Mouse (Mus musculus): ENCODE results near the gene Enox1.
A peak's percentile ranks its signal among the peaks of the same experiment; 100 is the strongest.

Enox1 gene

DNA sequence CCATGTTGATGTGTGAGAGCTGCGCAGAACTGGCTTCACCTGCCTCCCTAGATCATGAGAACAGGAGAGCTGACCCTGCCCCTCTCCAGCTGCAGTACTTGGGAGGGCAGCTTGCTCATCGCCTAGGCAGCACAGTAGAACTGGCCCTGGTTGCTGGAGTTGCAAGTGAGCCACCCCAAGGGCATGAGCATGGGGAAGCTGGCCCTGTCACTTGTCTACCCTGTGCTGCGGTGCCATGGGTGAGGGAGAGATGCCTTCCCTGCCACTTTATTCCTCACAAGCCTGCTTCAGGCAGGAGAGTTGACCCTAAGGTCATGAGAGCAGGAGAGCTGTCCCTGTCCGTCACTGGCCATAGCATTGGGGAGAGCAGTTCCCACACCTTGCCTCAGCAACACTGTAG lies 295.4 kb downstream of the Enox1 start:
- no peak for DNase-seq (ENCODE audit: low read depth, low spot score)

DNA sequence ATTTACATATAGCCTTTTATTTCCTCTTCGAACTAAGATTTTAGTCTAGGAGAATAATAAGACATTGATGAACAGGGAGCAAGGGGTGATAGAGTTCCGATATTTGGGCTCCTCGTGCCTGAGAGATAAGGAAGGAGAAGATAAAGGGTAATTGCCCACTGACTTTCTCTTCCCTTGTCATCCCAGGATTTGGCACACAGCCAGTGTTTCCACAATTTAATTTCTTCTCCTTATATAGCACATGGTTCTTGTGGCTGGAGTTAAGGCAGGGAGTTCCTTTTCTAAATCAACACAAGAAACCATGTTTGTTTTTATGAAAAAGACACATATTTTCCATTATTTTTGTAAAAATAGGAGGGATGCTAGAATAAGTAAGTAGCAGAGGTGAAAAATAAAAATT lies 299.5 kb downstream of the Enox1 start:
- DNase-seq (ENCODE audit: low read depth, low spot score) = no peak

DNA sequence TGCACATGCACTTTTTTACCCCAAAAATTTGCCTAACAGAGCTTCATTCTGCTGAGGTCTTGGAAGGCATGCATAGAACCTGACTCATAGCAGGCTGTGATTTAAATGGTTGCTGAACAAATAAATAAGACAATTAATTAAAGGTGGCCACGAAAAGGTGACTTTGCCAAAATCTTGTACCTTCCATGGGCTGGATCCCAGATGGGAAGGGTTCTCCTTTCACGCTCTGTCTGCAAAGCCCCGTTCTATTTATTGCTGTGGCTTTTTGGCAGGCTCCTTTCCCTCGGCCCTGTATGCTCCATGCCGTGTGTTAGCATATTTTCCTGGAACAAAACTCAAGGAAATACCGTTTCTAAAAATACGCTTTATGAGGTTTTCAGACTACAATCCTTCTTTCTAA lies 300.3 kb downstream of the Enox1 start:
- no peak for DNase-seq (ENCODE audit: low read depth, low spot score)

DNA sequence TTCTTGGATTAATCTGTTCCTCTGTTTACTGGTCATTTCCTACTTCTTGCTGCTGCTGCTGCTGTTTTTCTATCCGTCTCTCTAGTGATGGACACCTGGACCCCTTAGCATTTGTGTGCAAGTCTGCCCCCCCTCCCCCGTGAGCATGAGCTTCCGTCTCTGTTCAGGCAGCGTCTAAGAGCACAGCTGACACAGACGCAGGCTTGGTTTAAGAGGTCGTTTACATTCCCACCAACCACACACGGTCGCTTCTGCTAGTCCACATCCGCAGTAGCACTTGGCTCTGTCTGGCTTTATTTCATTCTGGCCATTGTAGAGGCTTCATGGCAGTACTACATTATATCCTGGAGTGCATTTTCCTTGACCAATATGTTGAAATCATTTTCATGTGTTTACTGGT lies 301.7 kb downstream of the Enox1 start:
- DNase-seq (ENCODE audit: low read depth, low spot score) = no peak

DNA sequence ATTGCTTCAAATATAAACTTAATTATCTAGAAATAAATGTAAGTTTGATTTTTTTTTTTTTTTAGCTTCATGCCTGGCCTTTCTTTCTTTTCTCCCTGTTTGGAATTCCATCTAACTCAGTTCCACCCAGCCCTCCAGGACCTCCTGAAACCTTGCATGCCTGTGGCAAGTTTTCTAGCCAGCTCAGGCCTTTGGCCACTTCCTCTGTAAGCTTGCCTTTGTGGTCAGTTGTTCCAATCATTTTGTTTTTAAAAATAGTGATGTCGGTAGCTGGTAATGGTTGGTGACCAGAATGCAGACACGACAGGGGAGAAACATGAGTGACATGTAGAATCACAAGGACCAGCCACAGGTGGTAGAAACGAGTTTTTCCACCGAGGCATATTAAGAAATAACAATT lies 307.4 kb downstream of the Enox1 start:
- no peak for DNase-seq (ENCODE audit: low read depth, low spot score)

DNA sequence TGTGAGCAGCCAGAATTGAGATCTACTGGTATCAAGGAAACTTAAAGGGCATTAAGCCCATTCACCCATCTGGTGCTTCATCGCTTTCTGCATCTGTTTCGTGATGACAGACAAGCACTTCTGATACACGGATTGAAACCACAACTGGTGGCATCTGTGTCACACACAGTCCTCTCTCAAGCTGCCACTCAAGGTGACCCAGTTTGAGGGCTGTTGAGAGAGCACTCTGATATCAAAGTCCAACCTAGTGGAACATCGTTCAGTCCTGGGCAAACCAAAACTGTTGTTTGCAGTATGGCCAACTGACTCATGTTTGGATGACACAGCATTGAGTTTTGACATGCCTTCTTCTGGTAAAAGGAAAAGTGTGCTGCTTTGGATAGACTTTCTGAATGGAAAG lies 308.2 kb downstream of the Enox1 start:
- no peak for DNase-seq (ENCODE audit: low read depth, low spot score)

DNA sequence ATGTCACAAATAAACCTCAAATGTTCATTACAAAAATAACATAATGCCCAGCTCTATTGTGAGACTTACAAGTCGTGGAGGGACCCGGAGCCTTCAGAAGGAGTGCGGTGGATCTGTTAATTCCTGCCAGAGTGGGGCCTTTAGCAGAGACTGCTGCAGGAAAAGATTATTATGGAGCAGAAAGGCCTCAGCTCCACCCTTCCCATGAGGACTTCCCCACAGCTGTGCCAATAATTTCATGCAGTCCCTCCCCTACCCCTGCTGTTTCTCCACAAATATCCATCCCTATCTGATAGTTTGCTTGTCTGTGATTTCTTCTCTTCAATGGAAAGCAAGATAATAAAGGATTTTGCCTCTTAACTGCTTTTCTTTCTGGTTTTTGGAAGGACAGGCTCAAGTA lies 314.0 kb downstream of the Enox1 start:
- DNase-seq (ENCODE audit: low read depth, low spot score) = no peak

DNA sequence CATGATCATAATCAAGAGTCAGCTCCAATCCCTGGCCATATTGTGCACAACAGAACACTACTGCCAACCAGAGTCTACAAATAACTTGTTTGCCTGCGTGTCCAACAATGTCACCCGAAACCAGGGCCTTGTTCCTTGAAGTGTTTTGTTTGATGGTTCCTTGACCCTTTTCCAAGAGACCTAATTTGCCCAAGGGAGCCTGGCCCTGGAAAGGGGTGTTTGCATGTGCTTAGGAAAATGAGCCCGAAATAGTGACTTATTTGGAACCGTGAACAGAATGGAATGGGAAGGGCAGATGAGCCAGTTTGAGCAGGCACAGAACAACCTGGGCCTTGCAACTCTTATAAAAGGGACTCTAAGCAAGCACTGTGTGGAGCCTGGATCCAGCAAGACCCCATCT lies 316.9 kb downstream of the Enox1 start:
- DNase-seq (ENCODE audit: low read depth, low spot score) = no peak

DNA sequence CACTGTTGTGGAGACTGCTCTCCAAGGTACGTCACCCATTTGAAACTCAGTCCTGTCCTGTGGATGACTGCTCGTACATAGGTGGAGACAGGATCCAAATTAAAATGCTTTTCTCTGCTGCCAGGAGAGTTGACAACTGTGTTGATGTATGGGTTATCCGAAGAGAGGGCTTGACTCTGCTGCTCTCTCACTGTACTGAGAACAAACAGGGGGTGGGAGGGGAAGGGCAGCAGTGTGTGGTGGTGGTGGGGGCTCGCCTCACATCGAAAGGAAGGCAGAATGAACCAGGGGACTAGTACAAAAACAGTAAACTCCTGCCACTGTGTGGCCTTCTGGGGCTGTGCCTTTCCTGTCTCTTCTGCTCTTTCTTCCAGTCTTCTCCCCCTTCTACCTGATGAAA lies 317.5 kb downstream of the Enox1 start:
- no peak for DNase-seq (ENCODE audit: low read depth, low spot score)

- DNase-seq (ENCODE audit: low read depth, low spot score) = no peak
Measured at GRCm38 (mm10) chr14:77475134-77475820, 318.7 kb downstream of the Enox1 start.

DNA sequence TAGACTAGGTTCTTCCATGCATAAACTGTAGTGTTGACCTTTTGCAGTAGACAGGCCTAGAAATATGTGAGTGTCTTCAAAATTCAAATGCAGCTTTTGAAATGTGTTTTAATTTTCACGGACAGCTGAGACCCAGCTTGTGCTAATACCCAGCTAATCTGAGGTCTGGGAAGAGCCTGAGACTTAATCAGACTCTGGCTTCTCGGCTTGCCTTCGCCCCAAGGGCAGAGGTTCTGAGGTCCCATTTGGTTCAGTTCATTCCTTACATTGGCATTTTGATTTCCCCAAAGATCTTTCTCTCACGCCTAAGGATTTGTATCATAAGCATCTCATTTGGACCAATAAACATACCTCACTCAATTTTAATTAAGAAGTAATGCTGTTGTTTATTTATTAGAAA lies 321.1 kb downstream of the Enox1 start:
- no peak for DNase-seq (ENCODE audit: low read depth, low spot score)

- DNase-seq (ENCODE audit: low read depth, low spot score) = no peak
Measured at GRCm38 (mm10) chr14:77478210-77478609, 321.6 kb downstream of the Enox1 start.

DNA sequence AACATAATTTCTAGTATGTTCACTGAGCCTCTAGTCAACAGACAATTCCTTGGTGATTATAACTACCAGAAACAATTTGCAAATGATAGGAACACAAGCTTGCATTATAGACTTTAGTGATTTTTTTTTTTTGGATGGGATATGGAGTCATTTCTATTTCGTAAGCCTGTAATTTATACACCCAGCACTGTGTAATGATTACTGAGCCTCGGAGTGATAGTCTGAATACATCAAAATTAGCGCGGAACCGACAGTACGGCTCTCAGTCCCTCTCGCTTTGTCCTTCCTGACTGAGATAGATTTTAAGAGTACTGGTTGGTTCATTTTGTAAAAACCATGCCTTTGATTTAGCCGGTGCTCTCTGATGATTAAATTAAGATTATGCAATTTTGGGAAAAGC lies 322.1 kb downstream of the Enox1 start:
- DNase-seq (ENCODE audit: low read depth, low spot score) = no peak

DNA sequence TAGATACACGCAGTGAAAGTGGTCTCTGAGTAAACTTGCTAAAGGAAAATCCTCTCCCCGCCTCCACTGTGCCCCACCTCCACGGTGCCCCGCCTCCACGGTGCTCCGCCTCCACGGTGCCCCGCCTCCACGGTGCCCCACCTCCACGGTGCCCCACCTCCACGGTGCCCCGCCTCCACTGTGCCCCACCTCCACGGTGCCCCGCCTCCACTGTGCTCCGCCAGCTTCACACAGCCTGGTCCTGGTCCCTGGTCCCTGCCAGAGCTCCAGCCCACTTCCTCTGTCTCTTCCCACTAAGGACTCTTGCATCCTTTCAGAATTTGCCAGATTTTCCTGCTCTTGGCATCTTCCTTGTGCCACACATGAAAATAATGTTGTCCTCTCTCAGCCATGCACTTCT lies 326.5 kb downstream of the Enox1 start:
- DNase-seq (ENCODE audit: low read depth, low spot score) = peak; percentile 66

GRCm38 (mm10) chr14:77484951-77485447 lies 328.4 kb downstream of the Enox1 start:
- no peak for DNase-seq (ENCODE audit: low read depth, low spot score)

DNA sequence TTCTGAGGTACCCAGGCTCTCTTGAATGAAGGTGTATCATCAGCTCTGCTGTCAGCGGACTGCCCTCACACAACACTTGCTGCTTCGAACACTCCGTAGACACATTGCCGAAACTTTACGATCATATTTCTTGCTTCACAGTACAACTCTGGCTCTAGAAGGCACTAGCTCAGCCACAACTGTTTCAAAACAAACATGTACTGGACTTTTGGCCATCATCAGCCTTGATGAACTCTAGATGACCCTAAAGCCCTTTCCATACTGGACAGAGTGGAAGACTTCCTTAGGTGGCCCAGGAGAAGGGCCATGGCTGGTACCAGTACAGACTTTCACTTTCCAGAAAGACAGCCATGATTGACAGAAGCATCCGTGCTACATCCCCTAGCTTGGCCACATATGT lies 334.1 kb downstream of the Enox1 start:
- DNase-seq (ENCODE audit: low read depth, low spot score) = no peak

DNA sequence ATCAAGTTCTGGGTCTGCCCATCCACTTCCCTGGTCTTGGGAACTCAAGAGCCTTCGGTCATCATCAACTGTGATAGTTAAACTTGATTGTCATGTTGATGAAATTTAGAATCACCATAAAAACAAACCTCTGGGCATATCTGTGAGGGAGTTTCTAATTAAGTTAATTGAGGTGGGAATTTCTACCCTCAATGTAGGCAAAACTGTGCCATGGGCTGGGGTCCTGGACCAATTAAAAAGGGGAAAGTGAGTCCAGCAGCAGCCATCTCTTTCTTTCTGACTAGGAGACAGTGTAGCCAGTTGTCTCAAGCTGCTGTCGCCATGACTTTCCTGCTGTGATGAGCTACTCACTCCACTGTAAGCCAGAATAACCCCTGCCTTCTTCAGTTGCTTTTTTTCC lies 335.2 kb downstream of the Enox1 start:
- no peak for DNase-seq (ENCODE audit: low read depth, low spot score)

- DNase-seq (ENCODE audit: low read depth, low spot score) = no peak
Measured at GRCm38 (mm10) chr14:77499996-77500581, 343.5 kb downstream of the Enox1 start.

DNA sequence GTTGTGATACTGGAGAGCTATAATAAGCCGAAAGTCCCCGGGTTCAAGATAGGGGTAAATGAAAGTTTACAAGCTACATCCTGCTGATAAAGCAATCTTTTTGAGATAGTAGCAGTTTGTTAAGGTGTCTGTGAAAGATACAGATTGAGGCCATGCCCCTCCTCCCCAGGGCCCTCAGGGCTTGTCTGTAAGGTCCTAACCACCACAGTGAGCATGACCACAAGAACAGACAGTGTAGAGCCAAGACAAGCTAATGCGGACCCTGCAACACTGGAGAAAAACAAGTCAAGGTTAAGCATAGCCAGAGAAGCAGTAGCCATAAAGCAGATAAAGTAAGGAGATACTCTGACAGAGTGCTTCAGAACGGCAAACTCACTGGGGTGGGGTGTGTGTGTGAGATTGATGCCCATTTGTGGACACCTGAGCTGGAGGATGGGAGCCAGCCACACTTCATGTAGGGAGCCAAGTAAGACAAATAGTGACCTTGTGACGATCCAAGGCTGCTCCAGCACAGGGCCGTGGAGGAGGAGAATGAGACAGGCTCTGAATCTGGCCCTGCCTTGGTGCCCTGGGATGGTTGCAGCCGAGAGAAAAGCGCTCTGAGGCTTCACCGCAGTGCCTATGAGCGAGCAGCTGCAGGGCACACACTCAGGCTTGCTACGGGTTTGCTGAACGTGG lies 348.0 kb downstream of the Enox1 start:
- DNase-seq (ENCODE audit: low read depth, low spot score) = no peak

GRCm38 (mm10) chr14:77506341-77506740 lies 349.8 kb downstream of the Enox1 start:
- DNase-seq (ENCODE audit: low read depth, low spot score) = no peak

- no peak for DNase-seq (ENCODE audit: low read depth, low spot score)
Measured at GRCm38 (mm10) chr14:77508036-77508435, 351.5 kb downstream of the Enox1 start.

DNA sequence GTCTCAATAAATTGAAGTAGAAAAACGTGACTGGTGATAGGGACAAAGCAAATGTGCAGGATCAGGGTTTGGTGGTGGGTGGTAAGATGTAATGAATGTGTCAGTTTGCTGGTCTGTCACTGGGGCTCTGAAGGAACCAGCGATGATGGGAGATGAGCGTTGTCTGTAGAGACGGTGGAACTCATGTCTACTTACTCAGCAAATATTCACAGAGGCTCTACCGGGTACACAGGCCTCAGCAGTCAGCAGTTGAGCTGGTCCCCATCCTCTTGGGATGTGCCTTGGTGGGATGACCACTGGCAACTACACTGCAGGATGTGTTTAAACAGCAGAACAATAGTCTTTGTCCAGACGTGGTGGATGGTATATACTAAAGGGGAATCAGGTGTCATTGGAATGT lies 352.5 kb downstream of the Enox1 start:
- DNase-seq (ENCODE audit: low read depth, low spot score) = no peak

DNA sequence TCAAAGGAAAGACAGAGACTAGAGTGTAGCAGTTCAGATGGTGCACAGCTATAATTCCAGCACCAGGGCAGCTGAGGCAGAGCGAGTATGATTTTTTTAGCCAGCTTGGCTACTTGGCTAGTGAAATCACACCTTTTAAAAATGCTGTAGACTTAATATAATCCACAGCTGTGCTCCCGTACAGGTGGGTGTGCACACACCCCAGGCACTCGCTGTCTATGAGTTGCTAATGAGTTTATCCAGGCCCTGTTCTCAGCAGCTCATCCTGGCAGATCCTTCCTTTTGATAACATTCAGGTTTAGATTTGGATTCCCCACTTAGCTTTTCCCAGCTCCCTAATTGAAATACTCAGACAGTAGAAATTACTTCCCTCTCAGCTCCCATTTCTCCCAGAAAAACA lies 353.4 kb downstream of the Enox1 start:
- no peak for DNase-seq (ENCODE audit: low read depth, low spot score)

Measured in ZHBTc4 (cell line).